Mouse (Mus musculus) cerebellum, postnatal 10 days (tissue): ENCODE results near the gene Sft2d2.

Experiments used
- DNase-seq, 2 experiments: peaks; one replicate each; pipeline ENCODE4 v3.0.0; 2021; ENCODE audit warnings: mixed read lengths in 2 of 2

The Sft2d2 gene

DNA sequence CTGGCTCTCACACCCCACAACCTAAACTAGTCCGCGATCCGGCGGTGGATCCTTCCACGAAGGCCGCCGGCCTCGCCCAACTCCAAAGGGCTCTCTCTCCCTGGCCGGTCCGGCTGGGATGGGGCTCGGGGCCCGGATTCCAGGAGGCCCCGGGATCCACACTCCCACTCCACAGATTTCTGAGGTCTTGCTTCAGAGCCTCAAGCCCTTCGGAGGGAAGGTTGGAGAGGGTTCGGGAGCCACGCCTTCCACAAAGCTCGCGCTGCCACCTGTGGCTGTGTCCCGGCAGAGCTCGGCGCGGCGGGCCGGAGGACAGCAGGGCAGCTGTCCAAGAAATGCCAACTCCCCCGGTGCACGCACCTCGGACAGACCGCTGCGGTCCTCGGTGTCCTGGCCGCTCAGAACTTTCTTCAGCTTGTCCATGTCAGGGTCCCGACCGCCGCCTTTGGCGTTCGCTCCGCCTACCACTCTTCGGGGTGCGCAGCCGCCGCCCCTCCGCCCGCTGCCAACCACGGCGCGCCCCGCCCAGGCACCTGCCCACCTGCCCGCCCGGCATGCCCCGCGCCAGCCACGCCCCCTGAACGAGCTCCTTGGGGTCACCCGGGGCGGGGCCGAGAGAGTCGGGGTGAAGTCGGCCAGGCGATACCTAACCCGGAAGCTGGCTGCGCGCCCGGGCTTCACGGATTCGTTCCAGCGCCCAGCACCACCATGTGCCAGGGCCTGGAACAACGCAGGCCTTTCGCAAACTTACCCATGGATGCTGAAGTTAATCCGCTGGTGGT, at the start of gene Sft2d2:
Sft2d2 (minus strand) TSS at position 559 of the 782 bp plus-strand sequence.
- DNase-seq = peak; percentile 93 to 95

DNA sequence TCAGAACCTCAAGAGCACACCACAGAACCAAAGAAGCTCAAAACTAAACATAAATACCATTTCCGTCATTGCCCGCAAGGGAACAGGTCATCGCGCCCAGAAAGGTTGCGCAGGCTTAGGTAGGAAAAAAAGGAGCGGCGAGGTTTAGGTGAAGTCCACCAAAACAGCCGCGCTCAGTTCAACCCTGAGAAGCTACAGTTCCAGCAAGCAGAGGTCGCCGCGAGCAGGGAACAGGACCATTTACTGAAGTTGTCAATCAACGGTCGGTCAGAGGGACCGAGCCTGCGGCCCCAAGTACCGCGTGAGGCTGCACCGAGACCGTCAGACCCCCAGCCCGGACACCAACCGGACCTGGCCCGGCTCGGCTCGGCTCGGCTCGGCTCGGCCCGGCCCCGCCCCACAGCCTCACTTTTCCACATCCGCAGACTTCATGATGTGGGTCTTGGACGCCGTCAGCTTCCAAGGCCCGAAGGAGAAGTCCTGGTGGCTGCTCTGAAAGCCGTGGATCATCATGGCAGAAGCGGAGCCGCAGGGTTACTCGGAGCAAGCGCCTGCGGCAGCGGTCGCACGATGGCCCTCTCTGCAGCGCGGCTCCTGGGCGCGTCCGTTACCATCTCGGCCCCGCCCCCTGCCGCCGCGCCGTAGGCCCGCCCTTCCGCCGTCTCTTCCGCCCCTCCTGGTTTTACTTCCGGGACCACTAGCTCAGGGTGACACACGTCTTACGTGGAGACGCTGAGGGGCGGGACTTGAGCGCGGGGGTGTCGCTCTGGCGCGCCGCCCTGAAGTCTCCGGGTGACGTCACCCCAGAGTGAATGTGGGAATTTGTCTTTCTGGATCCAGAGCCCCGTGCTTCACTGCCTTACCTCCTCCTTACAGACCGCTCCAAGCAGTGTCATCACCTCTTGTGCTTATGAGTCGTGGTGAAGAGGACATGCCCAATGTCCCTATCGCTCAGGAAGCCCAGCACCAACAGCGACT, 42.4 kb upstream of the Sft2d2 start, which contains the start of gene Tiprl:
Tiprl (minus strand) TSS at position 676 of the 978 bp plus-strand sequence.
- peak; percentile 99 for DNase-seq

DNA sequence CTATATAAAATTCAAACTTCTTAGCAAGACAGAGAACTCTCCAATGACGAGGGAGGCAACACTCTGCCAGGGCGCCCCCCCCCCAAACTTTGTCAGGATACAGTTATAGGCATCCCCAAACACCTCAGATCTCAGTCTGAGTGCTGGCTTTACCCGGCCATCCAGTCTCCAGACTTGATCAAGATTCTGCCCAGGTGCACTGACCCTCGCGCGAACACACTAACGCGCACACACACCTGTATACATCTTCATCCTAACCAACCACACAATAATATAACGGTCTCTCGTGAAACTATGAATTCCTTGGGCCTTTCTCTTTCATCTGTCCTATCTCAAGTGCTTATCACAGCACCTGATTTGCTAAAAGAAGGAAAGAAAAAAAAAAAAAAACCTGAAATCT, 41.6 kb upstream of the Sft2d2 start:
- peak; percentile 17 to 30 for DNase-seq

DNA sequence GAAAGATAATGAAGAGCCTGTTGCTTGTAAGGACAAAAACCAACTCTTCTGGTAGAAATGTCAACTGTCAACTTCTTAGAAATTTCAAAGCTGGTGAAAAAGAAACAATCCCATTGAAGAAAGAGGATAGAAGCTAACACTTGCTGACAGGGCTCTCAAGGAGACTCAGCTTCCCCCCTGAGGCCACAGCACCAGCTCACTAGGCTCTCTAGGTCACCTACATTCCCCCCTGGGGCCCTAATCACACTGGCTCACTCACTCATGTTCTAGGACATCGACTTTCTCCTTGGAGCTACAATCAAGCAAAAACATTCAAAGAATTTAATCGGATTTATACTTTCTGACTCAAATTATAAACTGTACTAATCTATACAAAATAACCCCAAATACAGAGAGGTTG, 39.6 kb upstream of the Sft2d2 start:
- no peak for DNase-seq

DNA sequence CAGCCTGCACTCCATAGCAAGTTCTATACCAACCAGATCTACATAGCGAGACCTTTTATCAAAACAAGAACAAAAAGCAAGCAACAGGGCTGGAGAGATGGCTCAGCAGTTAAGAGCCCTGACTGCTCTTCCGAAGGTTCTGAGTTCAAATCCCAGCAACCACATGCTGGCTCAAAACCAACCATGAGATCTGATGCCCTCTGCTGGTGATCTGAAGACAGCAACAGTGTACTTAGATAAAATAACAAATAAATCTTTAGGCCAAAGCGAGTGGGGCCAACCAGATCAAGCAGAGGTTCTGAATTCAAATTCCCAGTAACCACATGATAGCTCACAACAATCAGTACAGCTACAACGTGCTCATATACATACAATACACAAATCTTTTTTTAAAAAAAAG, 36.5 kb upstream of the Sft2d2 start:
- DNase-seq = no peak

DNA sequence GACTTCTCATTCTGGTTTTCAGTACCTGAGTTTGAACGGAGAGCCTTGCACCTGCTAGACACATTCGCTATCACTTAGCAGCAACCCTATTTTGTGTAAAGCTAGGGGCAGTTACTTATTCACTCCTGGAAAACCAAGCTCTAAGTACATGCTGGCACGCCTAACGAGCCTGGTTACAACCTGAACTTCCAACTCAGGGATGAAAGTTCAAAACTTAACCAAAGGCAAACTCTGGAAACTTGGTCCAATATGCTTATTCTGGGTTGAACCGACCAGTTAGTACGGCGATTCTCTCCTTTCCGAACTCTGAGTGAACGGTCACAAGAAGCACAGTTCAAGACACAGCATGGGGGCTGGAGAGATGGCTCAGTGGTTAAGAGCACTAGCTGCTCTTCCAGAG, 35.3 kb upstream of the Sft2d2 start:
- DNase-seq = no peak

DNA sequence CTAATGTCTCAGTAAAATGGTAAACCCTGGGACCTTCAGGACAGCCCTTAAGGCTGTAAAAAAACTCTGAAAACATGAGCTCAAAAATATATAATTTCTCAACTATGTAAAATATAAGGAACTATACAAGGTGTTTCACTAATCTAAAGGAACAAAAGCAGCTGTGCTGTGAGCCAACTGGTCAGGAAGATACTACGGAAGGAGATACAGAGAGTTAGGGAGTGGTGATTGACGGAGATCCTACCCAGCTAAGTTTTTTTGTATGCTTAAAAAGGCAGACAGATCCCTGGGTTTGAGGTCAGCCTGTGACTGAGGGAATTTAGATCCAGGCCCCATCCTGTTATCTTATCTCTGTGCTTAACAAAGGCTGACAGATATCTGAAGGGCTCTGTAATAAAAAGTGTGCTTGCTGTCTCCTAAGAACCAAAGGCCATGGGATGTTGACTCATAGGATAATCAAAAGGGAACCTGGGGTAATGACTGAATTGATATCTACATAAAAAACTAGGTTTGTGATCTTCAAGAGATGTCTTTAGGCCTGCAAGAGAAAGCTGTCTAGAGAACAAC, 22.9 kb upstream of the Sft2d2 start:
- DNase-seq = no peak

DNA sequence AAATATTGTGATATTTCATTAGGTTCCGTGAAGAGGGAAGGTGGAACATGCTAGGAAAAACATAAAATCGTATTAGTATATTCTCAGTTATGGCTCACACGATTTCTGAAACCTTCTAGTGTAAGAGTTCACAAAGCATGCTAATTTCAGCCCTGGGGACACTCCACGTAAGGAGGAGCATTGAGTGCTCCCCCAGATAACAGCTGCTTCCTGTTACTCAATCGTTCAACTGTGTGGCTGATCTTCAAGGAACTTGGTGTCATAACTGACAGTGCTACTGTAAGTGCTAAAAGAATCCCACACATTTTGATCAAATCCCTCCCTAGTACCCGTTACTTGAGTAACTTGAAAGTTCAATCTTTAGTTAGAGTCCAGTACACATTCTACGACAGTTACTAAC, 21.6 kb upstream of the Sft2d2 start:
- no peak for DNase-seq

DNA sequence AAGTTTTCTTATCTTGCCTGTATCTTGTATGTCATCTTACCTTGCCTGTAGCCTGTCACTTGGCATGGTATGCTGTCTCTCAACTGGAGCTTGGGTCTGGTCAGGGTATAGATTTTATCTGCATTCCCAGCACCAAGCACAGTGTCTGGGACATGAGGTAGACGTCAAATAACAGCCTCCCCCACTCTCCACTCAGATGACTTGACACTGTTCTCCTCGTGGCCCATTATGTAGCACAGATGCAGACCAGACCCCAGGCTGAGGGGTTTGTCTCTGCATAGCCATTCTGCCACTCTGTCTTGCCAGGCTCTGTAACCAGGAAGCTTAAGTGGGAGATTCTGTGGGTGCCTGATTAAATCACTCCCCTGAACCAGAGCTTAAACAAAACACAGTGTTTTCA, 11.4 kb upstream of the Sft2d2 start:
- no peak for DNase-seq

DNA sequence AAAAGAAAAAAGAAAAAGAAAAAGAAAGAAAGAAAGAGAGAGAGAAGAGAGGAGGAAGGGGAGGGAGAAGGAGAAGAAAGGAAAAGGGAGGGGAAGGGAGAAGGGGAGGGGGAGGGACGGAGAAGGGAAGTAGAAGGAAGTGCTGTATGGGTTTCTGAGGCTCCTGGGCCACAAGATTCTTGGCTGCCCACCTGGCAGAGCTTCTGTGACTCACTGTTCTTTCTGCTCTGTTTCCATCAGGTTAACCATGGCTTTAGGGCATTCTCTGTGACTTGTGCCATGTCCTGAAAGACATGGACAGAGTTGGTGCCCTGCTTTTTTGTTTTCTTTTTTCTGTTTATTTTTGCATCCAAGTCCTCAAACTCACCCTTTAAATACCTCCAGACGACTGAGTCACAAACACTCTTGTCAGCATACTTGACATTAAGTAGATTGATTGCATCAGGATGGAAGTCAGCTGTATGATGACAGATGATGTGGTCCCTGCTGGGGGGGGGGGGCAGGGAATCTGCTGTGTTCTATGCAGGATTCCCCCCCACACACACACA, 9.3 kb upstream of the Sft2d2 start:
- DNase-seq = no peak

DNA sequence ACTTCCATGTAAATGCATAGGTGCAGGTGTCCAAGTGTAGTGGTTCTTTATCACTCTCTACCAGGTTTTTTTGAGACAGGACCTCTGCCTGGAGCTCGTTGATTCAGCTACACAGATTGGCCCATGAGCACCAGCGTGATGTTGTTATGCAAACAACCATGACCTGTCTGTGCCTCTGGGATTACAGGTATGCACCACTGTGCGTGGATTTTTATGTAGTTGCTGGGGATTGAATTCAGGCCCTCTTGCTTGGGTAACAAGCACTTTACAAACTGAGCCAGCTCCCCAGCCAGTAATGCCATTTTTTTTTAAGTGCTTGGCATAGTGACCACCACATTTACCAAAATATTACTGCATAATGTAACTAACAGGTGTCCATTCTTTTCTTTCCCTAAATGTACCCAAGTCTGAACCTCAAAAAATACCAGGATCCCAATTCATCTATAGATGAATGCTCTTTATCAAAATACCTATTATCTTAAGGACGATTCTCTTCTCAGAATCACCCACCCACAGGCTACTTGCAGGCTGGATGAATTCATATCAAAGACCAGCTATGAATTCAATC, 7.3 kb upstream of the Sft2d2 start:
- DNase-seq = no peak

DNA sequence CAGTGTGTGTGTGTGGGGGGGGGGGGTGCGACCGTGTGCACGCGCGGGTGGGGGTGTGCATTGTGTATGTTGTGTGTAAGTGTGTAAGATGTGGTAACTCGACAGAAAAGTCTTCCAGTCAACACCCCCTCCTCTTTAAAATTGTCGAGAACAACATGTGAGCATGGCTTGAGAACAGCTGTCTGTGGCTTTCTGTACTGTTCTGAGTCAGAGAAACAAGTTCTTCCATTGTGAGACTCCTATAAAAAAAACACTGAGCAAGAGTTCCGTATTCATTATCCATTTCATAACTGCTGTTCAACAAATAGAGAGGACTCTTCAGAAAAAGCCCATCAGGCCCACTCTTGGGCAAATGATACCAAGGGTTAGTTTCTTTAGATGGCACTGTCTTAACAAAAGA, 6.5 kb upstream of the Sft2d2 start:
- no peak for DNase-seq

DNA sequence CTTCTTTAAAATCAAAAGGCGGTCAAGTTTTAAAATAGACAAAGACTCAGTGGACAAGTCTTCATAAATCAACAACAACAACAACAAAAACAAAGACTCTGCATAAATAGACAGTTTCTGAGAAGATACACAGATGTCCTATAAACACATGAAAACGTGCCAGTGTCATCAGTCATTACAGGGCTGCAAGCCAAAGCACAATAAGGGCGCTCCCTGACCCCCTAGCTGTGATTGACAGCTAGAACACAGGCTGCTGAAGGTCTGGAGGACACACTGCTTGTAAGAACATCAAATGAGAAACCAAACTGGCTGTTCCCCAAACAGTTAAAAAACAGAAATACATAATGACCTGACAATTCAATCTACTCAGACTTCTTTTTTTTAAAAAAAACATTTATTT, 5.4 kb upstream of the Sft2d2 start:
- no peak for DNase-seq

DNA sequence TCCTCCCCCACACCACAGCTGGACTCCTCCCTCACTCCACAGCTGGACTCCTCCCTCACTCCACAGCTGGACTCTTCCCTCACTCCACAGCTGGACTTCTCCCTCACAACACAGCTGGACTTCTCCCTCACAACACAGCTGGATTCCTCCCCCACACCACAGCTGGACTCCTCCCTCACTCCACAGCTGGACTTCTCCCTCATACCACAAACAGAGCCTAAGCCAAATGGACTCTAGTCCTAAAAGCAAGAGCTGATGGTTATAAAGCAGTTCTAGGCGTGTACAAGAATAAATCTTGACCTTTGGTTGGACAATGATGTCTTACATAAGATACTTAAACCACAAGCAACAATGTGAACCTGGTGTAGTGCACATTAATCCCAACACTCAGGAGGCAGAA, 4.7 kb upstream of the Sft2d2 start:
- no peak for DNase-seq

DNA sequence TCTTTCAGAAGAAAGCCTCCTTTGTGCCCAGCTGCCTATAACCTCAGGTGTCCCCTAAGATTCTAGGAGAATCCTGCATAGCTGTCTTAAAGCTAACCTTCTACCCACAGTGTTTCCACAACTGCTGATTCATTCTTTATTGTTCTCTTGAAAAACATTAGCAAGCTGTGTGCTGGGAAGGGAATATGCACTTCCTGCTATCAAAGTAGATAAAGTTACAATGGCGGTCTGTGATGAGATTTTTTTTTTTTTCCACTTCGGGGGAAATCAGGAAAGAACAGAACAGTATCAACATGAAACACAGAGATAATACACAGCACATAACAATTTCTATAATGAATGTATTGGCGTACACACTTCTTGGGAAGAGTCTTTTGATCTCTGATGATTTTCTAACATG, 3.6 kb upstream of the Sft2d2 start:
- DNase-seq = no peak

DNA sequence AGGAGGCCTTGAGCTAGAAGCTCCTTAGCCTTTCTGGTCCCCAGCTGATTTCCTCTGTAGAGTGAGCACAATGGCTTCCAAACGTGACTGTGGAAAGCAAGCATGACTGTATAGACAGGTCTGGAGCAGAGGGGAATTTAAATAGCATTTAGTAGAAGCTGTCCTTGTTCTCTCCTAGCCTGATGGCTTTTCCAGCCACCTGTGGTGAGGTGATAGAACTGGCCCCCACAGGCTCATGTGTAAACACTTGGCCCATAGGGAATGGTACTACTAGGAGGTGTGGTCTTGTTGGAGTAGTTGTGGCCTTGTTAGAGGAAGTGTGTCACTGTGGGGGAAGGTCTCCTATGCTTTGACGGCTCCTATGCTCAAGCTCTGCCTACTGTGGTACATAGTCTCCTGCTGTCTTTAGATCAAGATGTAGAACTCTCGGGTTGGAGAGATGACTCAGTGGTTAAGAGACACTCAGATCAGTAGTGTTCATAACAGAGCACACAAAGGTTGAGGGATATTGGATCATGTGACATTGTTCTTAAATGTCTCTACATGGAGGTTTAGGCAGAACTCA, 1.2 kb upstream of the Sft2d2 start:
- DNase-seq = no peak

DNA sequence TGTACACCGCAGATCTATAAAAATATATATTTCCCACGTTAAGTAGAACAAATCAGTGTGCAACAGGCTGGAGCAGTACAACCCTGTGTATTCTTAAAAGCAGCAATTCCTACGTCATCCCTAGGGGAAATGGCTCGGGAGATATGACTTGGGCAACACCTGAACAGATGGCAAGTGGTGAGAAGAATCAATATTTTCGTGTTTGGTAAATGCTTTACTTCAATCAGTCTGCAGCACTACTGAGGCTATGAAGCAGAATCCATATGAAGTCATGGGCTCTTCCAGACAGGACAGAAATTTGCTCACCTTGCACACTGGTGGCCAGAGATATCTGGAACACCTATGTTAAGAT, 400 bp upstream of the Sft2d2 start:
- no peak for DNase-seq

DNA sequence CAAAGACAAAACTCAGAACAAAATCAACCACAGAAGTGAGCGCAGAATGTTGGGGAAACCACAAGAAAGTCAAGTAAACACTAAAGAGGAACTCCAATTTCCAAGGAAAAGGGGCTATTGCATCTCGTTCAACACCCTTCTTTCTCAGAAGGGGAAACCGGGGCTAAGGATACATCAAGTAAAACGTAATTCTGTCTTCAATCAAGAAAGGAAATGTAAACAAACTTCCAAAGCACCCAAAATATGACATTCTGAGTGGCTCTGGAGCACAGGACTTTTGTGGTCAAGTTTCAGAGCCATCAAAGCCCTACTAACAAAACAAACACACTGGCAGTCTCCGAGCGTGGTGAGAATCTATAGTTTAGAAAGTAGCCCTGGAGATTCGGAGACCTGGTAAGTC, 812 bp downstream of the Sft2d2 start:
- no peak for DNase-seq

DNA sequence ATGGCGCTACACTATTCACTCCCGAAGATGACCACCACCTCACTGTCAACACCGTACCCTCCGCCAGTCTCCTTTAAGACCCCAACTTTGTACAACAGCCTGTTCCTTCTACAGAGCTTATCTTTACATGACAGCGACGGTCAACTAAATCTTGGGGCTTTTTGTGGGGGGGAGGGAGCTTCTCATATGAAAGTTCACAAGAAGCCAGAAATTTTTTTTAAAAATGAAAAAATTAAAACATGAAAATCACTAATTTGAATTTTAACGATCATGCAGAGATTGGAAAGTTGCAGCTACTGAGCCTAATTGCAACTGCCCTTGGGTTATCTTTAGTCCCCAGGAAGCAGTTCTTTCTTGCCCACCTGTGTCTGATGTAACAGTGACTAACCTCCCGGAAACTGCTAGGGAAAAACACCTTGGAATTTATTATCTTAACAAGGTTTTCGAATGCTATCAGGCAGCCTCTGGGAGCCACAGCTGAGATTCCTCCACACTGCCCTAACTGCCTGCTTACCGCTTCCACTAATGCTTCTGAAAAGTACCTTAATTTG, 1.4 kb downstream of the Sft2d2 start:
- no peak for DNase-seq

DNA sequence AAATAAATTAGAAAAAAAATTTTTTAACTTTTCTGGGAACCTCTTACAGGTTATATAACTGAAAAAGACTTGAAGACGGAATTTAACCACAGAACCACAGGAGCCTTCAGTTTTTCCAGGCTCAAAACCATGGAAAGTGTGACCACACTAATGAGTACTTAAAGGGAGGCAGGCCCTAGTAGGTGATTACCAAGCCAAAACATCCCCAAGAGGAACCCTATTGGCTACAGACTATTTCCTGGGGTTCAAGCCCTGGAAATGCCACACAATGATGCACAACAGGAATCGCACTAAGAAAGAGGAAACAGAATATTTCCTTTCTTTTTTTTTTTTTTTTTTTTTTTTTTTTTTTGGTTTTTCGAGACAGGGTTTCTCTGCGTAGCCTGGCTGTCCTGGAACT, 2.1 kb downstream of the Sft2d2 start:
- DNase-seq = no peak

DNA sequence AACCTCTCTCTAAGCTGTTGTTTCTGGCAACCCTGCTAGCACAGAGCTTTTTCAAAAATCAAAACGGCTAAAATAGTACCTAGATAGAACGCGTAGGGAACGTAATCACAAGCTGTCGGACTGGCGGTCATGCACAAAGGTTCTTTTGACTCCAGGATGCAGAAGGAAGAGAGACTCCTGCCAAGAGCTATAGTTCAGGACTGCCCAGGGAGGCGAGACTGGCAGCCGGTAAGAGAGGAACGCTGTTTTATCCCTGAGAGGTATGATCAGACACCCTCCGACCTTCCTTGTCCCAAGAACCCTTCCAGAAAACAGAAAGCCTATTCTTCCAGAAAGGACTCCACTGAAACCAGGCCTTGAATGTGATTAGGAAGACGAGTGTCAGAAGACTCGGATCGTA, 2.6 kb downstream of the Sft2d2 start:
- no peak for DNase-seq

DNA sequence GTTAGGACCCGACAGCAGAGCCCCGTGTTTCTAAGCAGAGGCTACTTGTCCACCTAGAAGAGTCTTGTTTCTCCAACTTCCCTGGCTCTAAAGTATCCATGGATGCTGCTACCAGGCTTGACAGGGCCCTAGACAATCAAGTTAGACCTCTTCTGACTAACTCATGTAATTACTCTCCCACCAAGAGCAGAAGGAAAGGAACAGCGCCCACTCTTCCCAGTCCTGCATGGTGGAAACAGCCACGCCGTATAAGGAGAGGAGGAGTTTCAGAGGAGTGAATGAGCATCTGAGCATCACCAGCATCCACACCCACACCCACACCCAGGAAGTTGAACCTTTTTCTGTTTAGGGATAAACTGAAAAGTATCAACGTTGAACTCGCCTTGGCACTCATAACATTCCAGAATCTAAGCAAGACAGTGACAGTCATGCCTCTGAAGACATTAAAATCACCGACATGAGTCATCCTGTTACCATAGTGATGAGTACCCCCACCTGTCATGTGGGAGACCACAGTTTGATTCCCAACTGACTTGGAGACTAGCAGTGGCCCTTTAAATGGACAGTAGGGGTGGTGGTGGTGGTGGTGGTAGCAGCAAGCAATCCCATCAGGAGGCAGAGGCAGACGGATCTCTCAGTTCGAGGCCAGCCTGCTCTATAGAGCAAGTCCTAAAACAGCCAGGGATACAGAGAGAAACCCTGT, 3.5 kb downstream of the Sft2d2 start:
- DNase-seq = no peak
